Mouse (Mus musculus) left cerebral cortex, adult 2 months (tissue): ENCODE measurements around the gene Otub1. TPM values are rescaled to one million over a fixed set of nuclear protein-coding genes. Genes with fewer than 3 reads are reported as not detected.

Experiments
- DNase-seq, 2 experiments: peaks; one replicate each; pipeline ENCODE4 v3.0.0; 2021 to 2022; ENCODE audit warnings: low spot score in 2 of 2, mixed read lengths in 1 of 2; ENCODE audit errors: extremely low spot score in 1 of 2
- H3K27ac ChIP-seq: fragments of 200-600 bp; 2 replicates; pipeline ENCODE4 v1.8.1; 2022
- H3K4me3 ChIP-seq: fragments of 200-600 bp; 2 replicates; pipeline ENCODE4 v1.8.1; 2022
- CTCF ChIP-seq: fragments of 200-600 bp; IDR thresholded peaks from 2 replicates; pipeline ENCODE4 v1.8.1; 2022; ENCODE audit warnings: antibody characterized with exemption, mild to moderate bottlenecking, moderate library complexity
- intact Hi-C: fragments of 180-260 bp; cut with DNase I; formaldehyde crosslinking; loops from one replicate; pipeline ENCODE4 v1.15.1; 2025
- total RNA-seq, 2 experiments: library from RNA; stranded (reverse); gene quantifications; 2 replicates each; pipeline ENCODE4 v1.2.3; 2021

Otub1 gene
- total RNA-seq, 2 experiments from 2014 or later: 257 to 267 TPM

- no peak overlapping the region for H3K27ac ChIP-seq
- no peak for TF ChIP-seq CTCF
- DNase-seq: no peak
- intact Hi-C loops: loop anchor here (5.0 kb wide), 1 partner anchor 84 kb away; no protein-coding TSS in a partner anchor
- no peak overlapping the region for H3K4me3 ChIP-seq
Measured at GRCm38 (mm10) chr19:7166767-7167166, 39.3 kb downstream of the Otub1 start.

DNA sequence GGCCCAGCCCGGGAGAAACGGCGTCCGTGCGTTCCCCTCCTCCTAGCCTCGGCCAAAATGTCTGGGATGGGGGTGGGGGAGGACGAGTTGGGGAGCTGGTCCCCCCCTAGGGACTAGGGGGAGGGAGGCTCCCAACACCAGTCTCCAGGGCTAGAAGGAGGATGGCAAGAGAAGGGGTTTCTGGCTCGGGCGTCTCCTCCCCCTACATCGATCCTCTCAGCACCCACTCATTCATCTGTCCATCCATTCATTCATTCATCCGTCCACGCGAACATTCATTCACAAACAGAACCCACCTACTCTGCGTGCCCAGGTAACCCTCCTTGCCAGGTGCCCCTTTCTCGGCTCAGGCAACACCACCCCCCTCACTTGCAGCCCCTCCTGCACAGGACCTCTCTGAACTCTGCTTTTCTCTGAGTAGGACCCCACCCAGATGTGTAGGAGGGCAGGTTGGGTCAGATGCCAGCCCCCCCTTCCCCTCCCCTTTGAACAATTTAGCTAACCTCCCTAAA is 39.9 kb downstream of the Otub1 start:
- TF ChIP-seq CTCF: no peak
- H3K4me3 ChIP-seq: peak overlapping the region; percentile 76

GRCm38 (mm10) chr19:7165509-7166199 is 40.5 kb downstream of the Otub1 start:
- peak; percentile 53 to 63 for DNase-seq
- Histone ChIP-seq H3K4me3 (peak overlapping the region; percentile 76), H3K27ac (peak overlapping the region; percentile 85)
- no peak for TF ChIP-seq CTCF
- intact Hi-C loops: loop anchor here (2.0 to 5.0 kb wide), 2 partner anchors 31 to 83 kb away; no protein-coding TSS in a partner anchor

More for the DNA sequence above, 39.9 kb downstream of the Otub1 start:
- DNase-seq: no peak
- peak overlapping the region; percentile 66 for H3K27ac ChIP-seq
- intact Hi-C loops: loop anchor here (5.0 kb wide), 1 partner anchor 84 kb away; no protein-coding TSS in a partner anchor

DNA sequence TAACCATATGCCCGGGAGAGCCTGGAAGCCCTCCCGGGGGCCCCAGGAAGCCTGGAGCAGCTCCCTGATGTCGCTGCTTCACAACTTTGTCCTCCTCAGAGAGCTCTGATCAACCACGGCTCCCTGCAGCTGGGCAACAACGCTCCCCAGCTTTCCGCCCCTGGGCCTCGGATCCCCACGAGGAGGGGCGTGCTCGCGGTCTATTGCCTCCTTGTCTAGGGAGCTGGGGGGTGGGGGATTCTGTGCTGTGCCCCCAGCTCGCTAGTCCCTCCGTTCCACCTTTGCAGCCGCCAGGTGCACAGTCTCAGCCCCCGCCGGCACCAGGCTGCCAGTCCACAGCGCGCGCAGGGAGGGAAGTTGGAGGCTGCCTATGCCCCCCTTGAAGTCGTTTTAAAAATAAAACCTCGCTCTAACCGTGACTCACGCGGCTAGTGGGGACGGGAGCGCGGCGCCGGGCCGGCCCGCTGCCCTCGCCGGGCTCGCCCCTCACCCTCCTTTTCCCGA is 41.2 kb downstream of the Otub1 start:
- TF ChIP-seq CTCF: no peak
- peak overlapping the region; percentile 85 for H3K27ac ChIP-seq
- intact Hi-C loops: loop anchor here (2.0 to 5.0 kb wide), 2 partner anchors 32 to 83 kb away; no protein-coding TSS in a partner anchor
- DNase-seq: peak; percentile 52 to 58
- peak overlapping the region; percentile 76 for H3K4me3 ChIP-seq

GRCm38 (mm10) chr19:7164238-7164637 is 41.9 kb downstream of the Otub1 start:
- H3K4me3 ChIP-seq: peak overlapping the region; percentile 76
- DNase-seq: peak in 1 of 2 experiments; percentile 49
- H3K27ac ChIP-seq: peak overlapping the region; percentile 85
- no peak for TF ChIP-seq CTCF
- intact Hi-C loops: loop anchor here (2.0 kb wide), 1 partner anchor 33 kb away; no protein-coding TSS in a partner anchor

GRCm38 (mm10) chr19:7161064-7161463 is 45.1 kb downstream of the Otub1 start:
- intact Hi-C loops: no loop called here
- H3K27ac ChIP-seq: no peak overlapping the region
- no peak overlapping the region for H3K4me3 ChIP-seq
- TF ChIP-seq CTCF: no peak
- DNase-seq: no peak

- peak in 1 of 2 experiments; percentile 49 for DNase-seq
- no peak overlapping the region for H3K27ac ChIP-seq
- intact Hi-C loops: loop anchor here (1.0 kb wide), 1 partner anchor 92 kb away; no protein-coding TSS in a partner anchor
- no peak overlapping the region for H3K4me3 ChIP-seq
- TF ChIP-seq CTCF: peak; percentile 77
Measured at GRCm38 (mm10) chr19:7160151-7160906, 45.8 kb downstream of the Otub1 start.

GRCm38 (mm10) chr19:7157734-7158133 is 48.4 kb downstream of the Otub1 start:
- no peak overlapping the region for H3K27ac ChIP-seq
- no peak for TF ChIP-seq CTCF
- DNase-seq: no peak
- intact Hi-C loops: no loop called here
- no peak overlapping the region for H3K4me3 ChIP-seq

DNA sequence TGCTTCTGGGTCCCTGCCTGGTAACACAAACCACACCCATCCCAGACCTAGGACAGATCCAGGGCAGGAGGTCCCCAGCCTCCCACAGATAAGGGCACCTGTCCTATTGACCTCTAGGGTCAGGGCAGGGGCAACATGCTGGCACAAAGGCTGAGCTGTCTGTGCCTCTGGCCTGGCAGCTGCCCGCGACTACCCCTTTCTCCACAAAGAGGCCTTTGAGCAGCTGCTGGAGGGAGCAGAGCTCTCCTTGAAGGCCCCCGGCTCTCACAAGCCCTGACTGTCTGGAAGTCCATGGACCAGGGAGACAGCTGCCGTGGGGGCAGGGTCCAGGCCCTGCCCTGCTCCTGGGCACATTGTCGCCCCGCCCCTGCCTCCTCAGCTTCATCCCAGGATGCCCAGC is 50.9 kb downstream of the Otub1 start:
- H3K27ac ChIP-seq: no peak overlapping the region
- no peak overlapping the region for H3K4me3 ChIP-seq
- DNase-seq: peak in 1 of 2 experiments; percentile 43
- TF ChIP-seq CTCF: no peak
- intact Hi-C loops: no loop called here

DNA sequence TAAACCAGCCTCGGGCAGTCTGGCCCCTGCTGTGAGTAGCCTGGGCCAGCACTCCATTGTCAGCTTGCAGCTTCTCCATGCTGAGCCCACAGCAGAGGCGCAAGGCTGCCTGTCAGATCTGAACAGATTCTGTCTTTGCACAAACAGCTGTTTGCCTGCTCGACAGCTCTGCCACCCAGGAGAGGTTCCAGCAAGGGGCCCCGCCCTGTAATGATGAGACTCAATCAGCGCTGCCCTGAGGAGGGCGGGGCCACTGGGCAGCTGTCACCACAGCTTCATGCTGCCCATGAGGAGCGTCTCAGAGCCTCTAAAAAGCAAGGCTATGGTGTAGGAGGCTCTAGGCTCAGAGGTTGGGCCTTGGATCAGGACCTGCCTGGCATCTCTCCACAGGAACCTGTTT is 52.9 kb downstream of the Otub1 start:
- DNase-seq: no peak
- intact Hi-C loops: no loop called here
- H3K27ac ChIP-seq: peak overlapping the region; percentile 34; the same call in 1 of the 2 replicates
- H3K4me3 ChIP-seq: no peak overlapping the region
- no peak for TF ChIP-seq CTCF

- TF ChIP-seq CTCF: no peak
- DNase-seq: no peak
- H3K27ac ChIP-seq: 0 out of 2 replicates have a peak overlapping the region, but pooled peaks have one; percentile 11
- intact Hi-C loops: no loop called here
- H3K4me3 ChIP-seq: no peak overlapping the region
Measured at GRCm38 (mm10) chr19:7151927-7152653, 54.0 kb downstream of the Otub1 start.
